Mouse (Mus musculus) stomach, postnatal 0 days (tissue): Measurements from ENCODE around the gene Rprm. TPM values are rescaled to one million over a fixed set of nuclear protein-coding genes. Genes with fewer than 3 reads are reported as not detected.

ENCODE experiments used
- ATAC-seq: fragments of 200-750 bp; cut with Nextera tagmentation; 2 replicates; pipeline ENCODE4 v1.8.0; 2017; ENCODE audit not compliant: low FRiP score, low TSS enrichment
- DNase-seq: peaks from one replicate; pipeline ENCODE4 v3.0.0-alpha.2; 2016; ENCODE audit warnings: low spot score
- H3K27ac ChIP-seq: fragments of 300-500 bp; sonication (generic); replicated peaks from 2 replicates; pipeline ENCODE4 v1.5.1; 2014; ENCODE audit warnings: mild to moderate bottlenecking, control low read depth
- H3K27me3 ChIP-seq: fragments of 300-500 bp; sonication (generic); 2 replicates; pipeline ENCODE4 v1.6.1; 2014; ENCODE audit warnings: low read length; ENCODE audit not compliant: control insufficient read depth, insufficient read depth
- H3K36me3 ChIP-seq: fragments of 300-500 bp; sonication (generic); 2 replicates; pipeline ENCODE4 v1.6.1; 2014; ENCODE audit warnings: low read length, mixed read lengths; ENCODE audit not compliant: control insufficient read depth, insufficient read depth
- H3K4me1 ChIP-seq: fragments of 300-500 bp; sonication (generic); replicated peaks from 2 replicates; pipeline ENCODE4 v1.6.1; 2014; ENCODE audit warnings: antibody characterized with exemption; ENCODE audit not compliant: control insufficient read depth, insufficient read depth
- H3K4me2 ChIP-seq: fragments of 300-500 bp; sonication (generic); replicated peaks from 2 replicates; pipeline ENCODE4 v1.6.1; 2014; ENCODE audit warnings: low read depth, mild to moderate bottlenecking, control low read depth, moderate library complexity
- H3K4me3 ChIP-seq: fragments of 300-500 bp; sonication (generic); 2 replicates; pipeline ENCODE4 v1.5.1; 2014; ENCODE audit warnings: low read depth, low read length, control low read depth
- H3K9ac ChIP-seq: fragments of 300-500 bp; sonication (generic); 2 replicates; pipeline ENCODE4 v1.6.1; 2014; ENCODE audit warnings: mild to moderate bottlenecking, low read length, control low read depth, mixed read lengths
- H3K9me3 ChIP-seq: fragments of 300-500 bp; sonication (generic); 2 replicates; pipeline ENCODE4 v1.6.1; 2016; ENCODE audit warnings: low read length; ENCODE audit not compliant: control insufficient read depth
- CTCF ChIP-seq: IDR thresholded peaks from 2 replicates; pipeline ENCODE4 v1.5.1; 2016; ENCODE audit warnings: antibody characterized with exemption, low read depth, mild to moderate bottlenecking, moderate library complexity
- EP300 ChIP-seq: optimal IDR thresholded peaks from 2 replicates; pipeline ENCODE3; 2016; ENCODE audit warnings: antibody characterized with exemption
- WGBS: fragments of 180-500 bp; shearing (Covaris S2); extraction: QIAGEN DNeasy Blood & Tissue Kit; methylation state at CpG from one replicate; pipeline ENCODE4 v1.1.7; 2014; 5-methylcytosine and 5-hydroxymethylcytosine counted together
- polyA plus RNA-seq: library from polyadenylated mRNA; unstranded; fragments of >200 nt; fragmentation: Nextera tagmentation; extraction: Ambion mirVana; gene quantifications from 2 replicates; pipeline ENCODE4 v1.2.1, GENCODE M21; 2015

Rprm gene
- polyA plus RNA-seq = 3.9 and 4.9 TPM in 2 replicates

GRCm38 (mm10) chr2:54085430-54086087 lies at the start of gene Rprm:
Gene Rprm, minus strand, starts transcription at chr2:54085552.
- ATAC-seq (peak; percentile 95), DNase-seq (peak; percentile 92)
- 3% methylated on average over 27 of the region's 27 CpGs for WGBS
- H3K9ac ChIP-seq = peak within 1 kb of the TSS; percentile 38; the same call in 1 of the 2 replicates
- no peaks in the 10 kb centered on the region for H3K27me3 ChIP-seq
- peak; percentile 94 for TF ChIP-seq CTCF
- no peak for TF ChIP-seq EP300
- no peaks in the 10 kb centered on the region for H3K36me3 ChIP-seq
- peaks cover 3% of the 10 kb centered on the region; the same call in 1 of the 2 replicates for H3K4me1 ChIP-seq
- peak within 1 kb of the TSS; percentile 76 for H3K4me2 ChIP-seq
- no peaks in the 10 kb centered on the region for H3K9me3 ChIP-seq
- no peak within 1 kb of the TSS for H3K27ac ChIP-seq
- H3K4me3 ChIP-seq = peak within 1 kb of the TSS; percentile 42

GRCm38 (mm10) chr2:54119305-54119704 lies 34.0 kb upstream of the Rprm start:
- TF ChIP-seq EP300 (no peak), CTCF (no peak)

DNA sequence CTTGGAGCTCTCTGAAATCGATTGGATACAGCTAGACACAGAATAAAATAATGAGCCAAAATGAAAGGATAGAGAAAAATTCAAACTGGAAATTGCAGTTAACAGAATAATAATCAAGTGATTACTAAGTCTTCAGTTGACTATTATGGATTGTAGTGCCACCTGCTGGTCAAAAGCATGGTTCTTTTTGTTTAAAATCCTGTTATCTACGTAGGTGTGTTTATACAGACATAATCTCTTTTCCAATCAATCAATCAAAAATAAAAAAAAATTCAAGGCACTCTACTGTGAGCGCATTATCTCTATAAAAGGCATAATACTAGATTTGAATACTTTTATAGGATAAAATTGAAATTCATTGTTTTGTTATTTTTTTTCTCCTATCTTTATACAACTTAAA lies 33.5 kb upstream of the Rprm start:
- no peaks in the 10 kb centered on the region for H3K4me1 ChIP-seq
- no peak for ATAC-seq
- 16% methylated on average over 3 of the region's 3 CpGs for WGBS
- H3K9ac ChIP-seq = no peak overlapping the region
- no peaks in the 10 kb centered on the region for H3K9me3 ChIP-seq
- DNase-seq = no peak
- H3K36me3 ChIP-seq = no peaks in the 10 kb centered on the region
- no peak overlapping the region for H3K4me2 ChIP-seq
- H3K4me3 ChIP-seq = no peak overlapping the region
- no peak overlapping the region for H3K27ac ChIP-seq
- no peaks in the 10 kb centered on the region for H3K27me3 ChIP-seq
- TF ChIP-seq EP300 (no peak), CTCF (peak; percentile 76)

More at GRCm38 (mm10) chr2:54119305-54119704, 34.0 kb upstream of the Rprm start:
- no peaks in the 10 kb centered on the region for H3K27me3 ChIP-seq
- ATAC-seq (no peak), DNase-seq (no peak)
- no peak overlapping the region for H3K9ac ChIP-seq
- H3K9me3 ChIP-seq = no peaks in the 10 kb centered on the region
- no peaks in the 10 kb centered on the region for H3K36me3 ChIP-seq
- WGBS = 64% methylated on average over 6 of the region's 6 CpGs
- H3K4me2 ChIP-seq = no peak overlapping the region
- no peak overlapping the region for H3K27ac ChIP-seq
- no peak overlapping the region for H3K4me3 ChIP-seq
- no peaks in the 10 kb centered on the region for H3K4me1 ChIP-seq

DNA sequence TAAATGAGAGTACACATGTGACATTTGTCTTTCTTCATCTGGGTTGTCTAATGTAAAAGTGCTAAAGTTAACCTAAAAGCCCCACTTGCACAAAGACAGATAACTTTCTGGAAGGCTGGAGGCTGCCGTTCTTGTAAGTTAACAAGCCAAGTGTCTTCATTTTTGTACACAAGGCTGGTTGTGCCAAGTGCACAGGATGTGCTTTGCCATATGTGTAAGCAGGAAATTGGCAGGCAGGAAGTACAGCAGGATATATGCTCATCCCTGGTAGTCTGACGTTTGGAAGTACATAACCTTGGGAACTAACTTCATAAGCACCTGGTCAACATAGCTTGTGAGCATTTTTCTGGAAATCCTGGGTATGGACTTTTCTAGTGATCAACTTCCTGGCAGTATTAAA lies 25.9 kb upstream of the Rprm start:
- Histone ChIP-seq H3K27ac (no peak overlapping the region), H3K9ac (no peak overlapping the region), H3K4me2 (no peak overlapping the region), H3K4me1 (no peaks in the 10 kb centered on the region), H3K36me3 (no peaks in the 10 kb centered on the region), H3K9me3 (no peaks in the 10 kb centered on the region), H3K4me3 (no peak overlapping the region), H3K27me3 (no peaks in the 10 kb centered on the region)
- DNase-seq (no peak), ATAC-seq (no peak)
- WGBS = 69% methylated on average over 2 of the region's 2 CpGs
- no peak for TF ChIP-seq EP300
- TF ChIP-seq CTCF = no peak

- H3K36me3 ChIP-seq = no peaks in the 10 kb centered on the region
- no peak for ATAC-seq
Measured at GRCm38 (mm10) chr2:54106232-54106726, 20.9 kb upstream of the Rprm start.

GRCm38 (mm10) chr2:54099939-54100338 lies 14.6 kb upstream of the Rprm start:
- Histone ChIP-seq H3K4me3 (no peak overlapping the region), H3K27ac (no peak overlapping the region), H3K4me1 (no peaks in the 10 kb centered on the region), H3K9me3 (no peaks in the 10 kb centered on the region), H3K9ac (no peak overlapping the region), H3K4me2 (no peak overlapping the region), H3K27me3 (no peaks in the 10 kb centered on the region), H3K36me3 (no peaks in the 10 kb centered on the region)
- 65% methylated on average over 1 of the region's 1 CpGs for WGBS
- TF ChIP-seq EP300 = no peak
- TF ChIP-seq CTCF = peak; percentile 34; the same call in 1 of the 2 replicates
- DNase-seq (no peak), ATAC-seq (no peak)

More at GRCm38 (mm10) chr2:54106232-54106726, 20.9 kb upstream of the Rprm start:
- H3K9me3 ChIP-seq = no peaks in the 10 kb centered on the region
- no peaks in the 10 kb centered on the region for H3K27me3 ChIP-seq
- no peak for DNase-seq
- H3K27ac ChIP-seq = no peak overlapping the region
- H3K4me3 ChIP-seq = no peak overlapping the region
- 56% methylated on average over 1 of the region's 1 CpGs for WGBS
- no peak overlapping the region for H3K4me2 ChIP-seq
- no peak for TF ChIP-seq CTCF
- TF ChIP-seq EP300 = no peak
- H3K4me1 ChIP-seq = no peaks in the 10 kb centered on the region
- H3K9ac ChIP-seq = no peak overlapping the region
